Mouse (Mus musculus) skeletal muscle tissue, adult 2 months (tissue): ENCODE data around the gene Nsl1.

Experiments used
- DNase-seq: peaks from one replicate; pipeline ENCODE4 v3.0.0-alpha.2; 2012; ENCODE audit warnings: low read depth, low spot score

The Nsl1 gene

GRCm38 (mm10) chr1:191135406-191135805, 72.6 kb downstream of the Nsl1 start:
- DNase-seq: no peak
